Mouse (Mus musculus): ENCODE measurements around the gene Trhde. TPM values are rescaled to one million over a fixed set of nuclear protein-coding genes. Genes with fewer than 3 reads are reported as not detected.

Trhde gene
- total RNA-seq (2021), result under 1 TPM; 0.28 to 0.37 TPM
- long read RNA-seq, experiment 1, result 0 reads
- long read RNA-seq, experiment 2, result 0 reads

- no peak for DNase-seq (ENCODE audit: low spot score)
Measured at GRCm38 (mm10) chr10:114802161-114802651, at the start of gene Trhde. Gene Trhde (minus strand): TSS chr10:114802307.

GRCm38 (mm10) chr10:114841966-114842365 lies 39.9 kb upstream of the Trhde start:
- no peak for DNase-seq (ENCODE audit: low spot score)

- no peak for DNase-seq (ENCODE audit: low spot score)
Measured at GRCm38 (mm10) chr10:114841440-114841839, 39.3 kb upstream of the Trhde start.

- no peak for DNase-seq (ENCODE audit: low spot score)
Measured at GRCm38 (mm10) chr10:114831313-114831712, 29.2 kb upstream of the Trhde start.

GRCm38 (mm10) chr10:114808799-114809198 lies 6.7 kb upstream of the Trhde start:
- no peak for DNase-seq (ENCODE audit: low spot score)

- no peak for DNase-seq (ENCODE audit: low spot score)
Measured at GRCm38 (mm10) chr10:114805884-114806283, 3.8 kb upstream of the Trhde start.

GRCm38 (mm10) chr10:114801457-114802160 lies 498 bp downstream of the Trhde start:
- DNase-seq (ENCODE audit: low spot score), result peak; percentile 6

GRCm38 (mm10) chr10:114800331-114801304 lies 1.5 kb downstream of the Trhde start:
- DNase-seq (ENCODE audit: low spot score), result no peak

GRCm38 (mm10) chr10:114799481-114799880 lies 2.6 kb downstream of the Trhde start:
- peak; percentile 4 for DNase-seq (ENCODE audit: low spot score)

- no peak for DNase-seq (ENCODE audit: low spot score)
Measured at GRCm38 (mm10) chr10:114798788-114799187, 3.3 kb downstream of the Trhde start.

GRCm38 (mm10) chr10:114798218-114798617 lies 3.9 kb downstream of the Trhde start:
- DNase-seq (ENCODE audit: low spot score), result no peak

- no peak for DNase-seq (ENCODE audit: low spot score)
Measured at GRCm38 (mm10) chr10:114797664-114798063, 4.4 kb downstream of the Trhde start.

- DNase-seq (ENCODE audit: low spot score), result no peak
Measured at GRCm38 (mm10) chr10:114796872-114797271, 5.2 kb downstream of the Trhde start.

- DNase-seq (ENCODE audit: low spot score), result no peak
Measured at GRCm38 (mm10) chr10:114794214-114794613, 7.9 kb downstream of the Trhde start.

- no peak for DNase-seq (ENCODE audit: low spot score)
Measured at GRCm38 (mm10) chr10:114765914-114766313, 36.2 kb downstream of the Trhde start.

- no peak for DNase-seq (ENCODE audit: low spot score)
Measured at GRCm38 (mm10) chr10:114762125-114762524, 40.0 kb downstream of the Trhde start.

- no peak for DNase-seq (ENCODE audit: low spot score)
Measured at GRCm38 (mm10) chr10:114759240-114759639, 42.9 kb downstream of the Trhde start.

GRCm38 (mm10) chr10:114758614-114759013 lies 43.5 kb downstream of the Trhde start:
- DNase-seq (ENCODE audit: low spot score), result no peak

GRCm38 (mm10) chr10:114742755-114743705 lies 59.1 kb downstream of the Trhde start:
- DNase-seq (ENCODE audit: low spot score), result no peak

- DNase-seq (ENCODE audit: low spot score), result no peak
Measured at GRCm38 (mm10) chr10:114739916-114740315, 62.2 kb downstream of the Trhde start.

GRCm38 (mm10) chr10:114737581-114737980 lies 64.5 kb downstream of the Trhde start:
- DNase-seq (ENCODE audit: low spot score), result no peak

Measured in gastrocnemius, adult 18-20 months (tissue).